Mouse (Mus musculus) gastrocnemius, postnatal 4 days (tissue): ENCODE results near the gene Nup85. TPM values are rescaled to one million over a fixed set of nuclear protein-coding genes. Genes with fewer than 3 reads are reported as not detected.
"Not testable (repeated sequence)": the region's sequence is repeated elsewhere in the genome, so short reads cannot be mapped to it uniquely, and the experiment has no call there.

Experiments used
- DNase-seq, 2 experiments: peaks; one replicate each; pipeline ENCODE4 v3.0.0; 2021 to 2022; ENCODE audit warnings: low spot score in 2 of 2, mixed read lengths in 2 of 2
- long read RNA-seq, 2 experiments: library from polyadenylated mRNA; stranded (forward); transcript quantifications; one replicate each; pipeline ENCODE4 v2.0.0; 2021
- total RNA-seq, 2 experiments: library from RNA; stranded (reverse); gene quantifications; 2 replicates each; pipeline ENCODE4 v1.2.3; 2021

Gene Nup85
- 10 to 100 TPM; 43.4 to 45.2 TPM for total RNA-seq
- long read RNA-seq, experiment 1, transcript Nup85-201 (19 exons, 2,230 nt), result major isoform, 35 of 53 reads
- long read RNA-seq, experiment 1, partial matches to known transcripts, result 8 of 53 reads
- long read RNA-seq, experiment 1, other reads (novel, unspliced or antisense), result 10 of 53 reads
- long read RNA-seq, experiment 2, transcript Nup85-201 (19 exons, 2,230 nt), result major isoform, 43 of 56 reads
- long read RNA-seq, experiment 2, partial matches to known transcripts, result 7 of 56 reads
- long read RNA-seq, experiment 2, other reads (novel, unspliced or antisense), result 6 of 56 reads

- peak; percentile 98 to 99 for DNase-seq
Measured at GRCm38 (mm10) chr11:115564064-115564809, at the start of gene Nup85. Nup85 (plus strand) TSS chr11:115564434.

GRCm38 (mm10) chr11:115515021-115515420, 49.2 kb upstream of the Nup85 start:
- DNase-seq, result no peak

- DNase-seq, result no peak
Measured at GRCm38 (mm10) chr11:115516942-115517341, 47.3 kb upstream of the Nup85 start.

- no peak for DNase-seq
Measured at GRCm38 (mm10) chr11:115518693-115519092, 45.5 kb upstream of the Nup85 start.

GRCm38 (mm10) chr11:115519581-115519980, 44.7 kb upstream of the Nup85 start:
- no peak for DNase-seq

GRCm38 (mm10) chr11:115520218-115520617, 44.0 kb upstream of the Nup85 start:
- no peak for DNase-seq

- DNase-seq, result no peak
Measured at GRCm38 (mm10) chr11:115521080-115521479, 43.2 kb upstream of the Nup85 start.

GRCm38 (mm10) chr11:115522238-115522637, 42.0 kb upstream of the Nup85 start:
- no peak for DNase-seq

GRCm38 (mm10) chr11:115522703-115523102, 41.5 kb upstream of the Nup85 start:
- DNase-seq, result no peak

- DNase-seq, result not testable (repeated sequence)
Measured at GRCm38 (mm10) chr11:115526446-115526845, 37.8 kb upstream of the Nup85 start.

GRCm38 (mm10) chr11:115534759-115535371, 29.4 kb upstream of the Nup85 start:
- DNase-seq, result no peak

GRCm38 (mm10) chr11:115535401-115536037, 28.7 kb upstream of the Nup85 start:
- DNase-seq, result peak; percentile 64 to 78

GRCm38 (mm10) chr11:115536038-115536681, 28.1 kb upstream of the Nup85 start, which contains the start of gene Sumo2:
Sumo2 (minus strand) TSS chr11:115536276.
- DNase-seq, result peak; percentile 99 to 100

- no peak for DNase-seq
Measured at GRCm38 (mm10) chr11:115536856-115537568, 27.2 kb upstream of the Nup85 start.

- no peak for DNase-seq
Measured at GRCm38 (mm10) chr11:115538045-115538444, 26.2 kb upstream of the Nup85 start.

- DNase-seq, result no peak
Measured at GRCm38 (mm10) chr11:115543571-115543970, 20.7 kb upstream of the Nup85 start.

GRCm38 (mm10) chr11:115552783-115553182, 11.5 kb upstream of the Nup85 start:
- DNase-seq, result no peak

GRCm38 (mm10) chr11:115555717-115556116, 8.5 kb upstream of the Nup85 start:
- no peak for DNase-seq

GRCm38 (mm10) chr11:115563406-115563805, 828 bp upstream of the Nup85 start:
- no peak for DNase-seq

- DNase-seq, result no peak
Measured at GRCm38 (mm10) chr11:115564961-115565360, 727 bp downstream of the Nup85 start.
